Mouse (Mus musculus) lung, postnatal 0 days (tissue): Measurements from ENCODE around the gene Trp53rkb.

Experiments
- CTCF ChIP-seq: IDR thresholded peaks from 2 replicates; pipeline ENCODE4 v1.5.1; 2016; ENCODE audit warnings: antibody characterized with exemption, mild to moderate bottlenecking
- EP300 ChIP-seq: IDR thresholded peaks from 2 replicates; pipeline ENCODE4 v1.6.1; 2016; ENCODE audit warnings: antibody characterized with exemption, mild to moderate bottlenecking, control low read depth

DNA sequence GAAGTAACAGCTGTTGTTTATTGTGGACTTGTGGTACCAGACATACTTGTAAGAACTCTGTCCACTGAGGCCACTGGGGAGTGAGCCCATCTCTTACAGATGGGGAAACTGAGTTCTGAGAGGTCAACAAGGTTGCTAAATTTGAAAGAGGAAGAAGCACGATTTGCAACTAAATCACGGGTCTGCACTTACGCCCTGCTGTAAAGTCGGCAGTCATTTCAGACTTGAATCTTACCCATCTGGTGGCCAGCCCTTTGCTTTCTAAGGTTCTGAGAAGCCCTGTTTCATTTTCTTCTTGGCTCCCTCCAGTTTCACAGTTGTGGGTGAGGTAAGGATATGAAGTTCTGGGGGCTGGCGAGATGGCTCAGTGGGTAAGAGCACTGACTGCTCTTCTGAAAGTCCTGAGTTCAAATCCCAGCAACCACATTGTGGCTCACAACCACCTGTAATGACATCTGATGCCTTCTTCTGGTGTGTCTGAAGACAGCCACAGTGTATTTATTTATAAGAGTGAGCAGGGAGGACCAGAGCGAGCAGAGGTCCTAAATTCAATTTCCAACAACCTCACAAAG, 41.6 kb upstream of the Trp53rkb start:
- TF ChIP-seq EP300: no peak
- TF ChIP-seq CTCF: no peak
